Mouse (Mus musculus) megakaryocyte, embryonic 14.5 days (primary cell): ENCODE measurements around the gene Gprc5a. TPM values are rescaled to one million over a fixed set of nuclear protein-coding genes. Genes with fewer than 3 reads are reported as not detected.

ENCODE experiments used
- H3K27me3 ChIP-seq: replicated peaks from 2 replicates; pipeline ENCODE3; 2012; ENCODE audit warnings: inconsistent platforms
- H3K36me3 ChIP-seq: replicated peaks from 2 replicates; pipeline ENCODE3; 2012; ENCODE audit warnings: low read length, inconsistent platforms, mixed read lengths
- H3K4me1 ChIP-seq: 2 replicates; pipeline ENCODE4 v1.6.1; 2012; ENCODE audit warnings: inconsistent platforms
- H3K4me3 ChIP-seq: replicated peaks from 2 replicates; pipeline ENCODE3; 2012; ENCODE audit warnings: moderate library complexity, mild to moderate bottlenecking, inconsistent platforms
- H3K9me3 ChIP-seq: 2 replicates; pipeline ENCODE4 v1.6.1; 2012; ENCODE audit warnings: inconsistent platforms
- FLI1 ChIP-seq: IDR thresholded peaks from 2 replicates; pipeline ENCODE4 v1.6.1; 2012; ENCODE audit warnings: low read length, inconsistent platforms, mixed read lengths
- GATA1 ChIP-seq: IDR thresholded peaks from 3 replicates; pipeline ENCODE4 v1.6.1; 2012; ENCODE audit warnings: mixed read lengths, low read length, inconsistent platforms, borderline replicate concordance
- polyA plus RNA-seq: library from polyadenylated mRNA; stranded (reverse); fragments of >175 nt; gene quantifications from 2 replicates; pipeline ENCODE4 v1.2.3, GENCODE M21; 2012; ENCODE audit warnings: low replicate concordance; ENCODE audit not compliant: insufficient read depth

The Gprc5a gene
- not detected in 2 replicates for polyA plus RNA-seq

DNA sequence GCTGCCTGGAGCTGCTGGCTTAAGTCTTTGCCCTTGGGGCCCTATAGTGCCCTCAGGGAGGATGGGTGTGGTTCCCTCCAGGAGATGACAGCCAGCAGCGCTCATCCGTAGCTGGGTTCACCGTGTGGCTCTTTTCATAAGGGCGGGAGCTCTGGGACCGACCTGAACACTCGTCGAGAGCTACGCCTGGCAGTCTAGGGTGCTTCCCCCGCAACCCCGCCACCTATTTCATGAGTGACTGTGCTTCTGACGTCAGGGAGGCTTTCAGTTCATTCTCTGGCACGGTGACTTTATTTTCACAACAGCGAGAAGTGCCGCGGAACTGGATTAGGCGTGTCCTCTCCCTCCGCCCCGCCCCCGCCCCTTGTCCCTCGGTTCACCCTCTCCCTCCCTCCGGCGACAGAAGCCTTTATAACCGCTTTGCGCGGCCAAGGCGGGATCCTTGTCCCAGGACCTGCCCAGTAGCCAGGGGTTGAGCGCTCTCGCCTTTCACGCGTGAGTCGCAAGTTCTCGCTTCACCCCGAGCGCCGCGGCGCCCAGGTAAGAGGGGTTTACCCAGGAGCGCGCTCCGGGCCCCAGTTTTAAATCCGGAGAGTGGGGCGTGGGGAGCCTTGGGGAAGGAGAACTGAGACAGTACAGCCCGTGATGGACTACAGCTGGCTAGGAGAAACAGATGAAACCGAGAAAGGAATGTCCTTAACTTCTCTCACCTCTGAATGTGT lies at the start of gene Gprc5a:
Gene Gprc5a, plus strand, starts transcription at position 416 of the 722 bp plus-strand sequence.
- TF ChIP-seq FLI1 (no peak), GATA1 (no peak)
- peak within 1 kb of the TSS; percentile 90 for H3K4me3 ChIP-seq
- no peaks in the 10 kb centered on the region for H3K36me3 ChIP-seq
- H3K9me3 ChIP-seq: no peaks in the 10 kb centered on the region
- H3K27me3 ChIP-seq: peaks cover 56% of the 10 kb centered on the region
- H3K4me1 ChIP-seq: peaks cover 14% of the 10 kb centered on the region

DNA sequence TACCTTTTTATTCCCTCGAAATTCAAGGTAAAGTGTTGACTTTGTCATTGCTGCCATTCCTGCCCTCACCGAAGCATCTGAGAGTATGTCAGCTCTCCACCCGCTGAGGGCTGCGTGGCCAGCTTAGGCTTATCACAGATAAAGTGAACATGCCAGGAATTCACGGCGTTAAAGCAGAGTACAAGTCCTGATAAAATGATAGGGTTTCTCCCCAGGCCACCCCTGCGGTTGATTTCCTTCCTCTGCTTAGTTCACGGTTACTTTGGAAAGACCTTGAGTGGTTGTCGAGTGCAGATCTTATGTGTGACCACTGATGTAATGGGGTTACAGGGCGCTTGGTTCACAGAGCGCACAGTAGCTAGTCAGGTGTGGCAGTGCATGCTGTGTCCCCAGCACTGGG lies 48.2 kb upstream of the Gprc5a start:
- Histone ChIP-seq H3K4me3 (no peak overlapping the region), H3K9me3 (no peaks in the 10 kb centered on the region), H3K27me3 (no peaks in the 10 kb centered on the region), H3K4me1 (peaks cover 10% of the 10 kb centered on the region), H3K36me3 (peaks cover 91% of the 10 kb centered on the region)
- no peak for TF ChIP-seq FLI1

DNA sequence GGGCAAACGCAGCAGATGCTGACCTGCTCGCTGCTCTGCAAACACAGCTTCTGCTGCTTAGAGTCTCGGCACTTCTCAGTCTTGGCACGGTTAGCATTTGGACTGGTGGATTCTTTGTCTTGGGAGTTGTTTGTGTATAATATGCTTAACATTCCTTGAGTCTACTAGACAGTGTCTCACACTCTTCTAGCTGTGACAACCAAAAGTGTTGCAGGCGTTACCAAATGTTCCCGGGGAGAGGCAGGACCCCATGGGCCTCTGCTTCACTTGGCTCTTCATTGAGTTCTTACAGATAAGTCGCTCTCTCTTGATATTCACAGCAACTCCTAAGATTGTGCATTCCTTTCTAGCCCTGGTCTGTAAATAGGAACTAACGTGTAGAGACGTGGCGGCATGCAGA lies 45.9 kb upstream of the Gprc5a start:
- no peak for TF ChIP-seq FLI1
- no peak for TF ChIP-seq GATA1
- H3K4me3 ChIP-seq: no peak overlapping the region
- peaks cover 14% of the 10 kb centered on the region for H3K4me1 ChIP-seq
- no peaks in the 10 kb centered on the region for H3K27me3 ChIP-seq
- H3K9me3 ChIP-seq: no peaks in the 10 kb centered on the region
- H3K36me3 ChIP-seq: peaks cover 99% of the 10 kb centered on the region

DNA sequence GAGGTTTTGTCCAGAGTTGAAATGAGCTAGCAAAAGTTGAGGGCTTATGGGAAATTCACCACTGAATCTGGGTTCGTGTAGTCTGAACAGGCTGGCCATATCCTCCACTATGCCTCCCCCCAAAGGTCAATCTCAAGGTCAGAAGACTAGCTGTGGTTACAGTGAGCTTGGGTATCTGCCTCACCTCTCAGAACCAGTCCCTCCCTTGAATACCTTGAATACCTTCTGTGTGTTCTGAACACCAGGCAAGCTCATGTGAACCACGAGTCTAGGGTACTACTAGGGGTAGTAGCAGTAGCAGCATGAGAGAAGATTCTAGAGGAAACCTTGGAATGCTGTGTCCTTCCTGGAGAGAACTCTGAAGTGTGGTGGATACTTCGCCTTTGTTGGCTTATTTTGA lies 43.8 kb upstream of the Gprc5a start:
- Histone ChIP-seq H3K9me3 (no peaks in the 10 kb centered on the region), H3K27me3 (no peaks in the 10 kb centered on the region), H3K36me3 (peaks cover 86% of the 10 kb centered on the region), H3K4me3 (no peak overlapping the region), H3K4me1 (peaks cover 29% of the 10 kb centered on the region)
- TF ChIP-seq GATA1: no peak
- no peak for TF ChIP-seq FLI1

DNA sequence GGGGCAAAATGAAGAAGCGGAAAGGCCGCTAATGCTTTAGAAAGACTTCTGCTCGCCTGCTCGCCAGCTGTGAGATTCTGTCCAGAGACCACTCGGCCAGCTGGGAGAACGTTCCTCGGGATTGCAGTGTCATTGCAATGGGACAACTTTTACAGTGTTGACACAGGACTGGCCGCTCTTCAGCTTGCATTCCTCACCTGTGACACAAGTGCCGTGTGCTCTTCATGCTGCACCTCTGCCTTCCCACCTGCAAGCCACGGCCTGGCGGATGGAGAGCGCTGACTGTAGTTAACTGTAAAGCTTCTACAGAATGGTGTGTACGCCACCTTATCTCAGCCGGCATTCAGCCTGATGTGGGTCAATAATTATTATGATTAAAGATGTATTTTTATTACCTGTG lies 42.1 kb upstream of the Gprc5a start:
- H3K27me3 ChIP-seq: no peaks in the 10 kb centered on the region
- H3K4me1 ChIP-seq: peaks cover 33% of the 10 kb centered on the region
- H3K4me3 ChIP-seq: no peak overlapping the region
- TF ChIP-seq FLI1 (no peak), GATA1 (no peak)
- H3K9me3 ChIP-seq: no peaks in the 10 kb centered on the region
- peaks cover 69% of the 10 kb centered on the region for H3K36me3 ChIP-seq

DNA sequence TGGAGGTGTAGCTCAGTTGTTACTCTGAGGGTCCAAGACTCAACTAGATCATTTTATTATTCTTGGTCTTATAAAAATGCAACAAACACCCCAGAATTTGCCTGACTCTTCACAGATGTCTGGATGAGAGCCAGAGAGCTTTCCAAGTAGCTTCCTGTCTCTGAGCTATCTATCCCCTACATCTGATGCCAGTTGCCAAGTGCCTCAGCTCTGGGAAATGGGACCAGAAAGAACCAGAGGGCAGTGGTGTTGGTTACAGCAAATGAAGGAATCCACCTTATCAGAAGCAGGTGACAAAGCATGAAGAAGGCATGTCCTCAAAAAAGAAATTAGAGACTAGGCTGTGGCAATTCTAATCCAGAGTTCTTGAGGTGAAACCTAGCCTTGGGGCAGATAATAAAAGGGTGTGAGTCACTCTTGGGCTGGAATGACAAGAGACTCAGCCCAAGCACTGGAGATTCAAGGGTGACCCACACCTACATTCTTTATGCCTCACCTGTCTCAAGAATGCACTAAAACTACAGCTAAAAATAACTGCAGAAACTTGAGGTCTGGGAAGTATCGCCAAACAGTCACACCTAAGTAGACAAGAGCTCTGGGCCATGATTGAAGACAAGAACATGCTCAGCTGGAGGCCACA lies 40.5 kb upstream of the Gprc5a start:
- TF ChIP-seq GATA1 (no peak), FLI1 (no peak)
- Histone ChIP-seq H3K4me1 (peaks cover 33% of the 10 kb centered on the region), H3K9me3 (no peaks in the 10 kb centered on the region), H3K36me3 (peaks cover 54% of the 10 kb centered on the region), H3K27me3 (no peaks in the 10 kb centered on the region), H3K4me3 (no peak overlapping the region)

DNA sequence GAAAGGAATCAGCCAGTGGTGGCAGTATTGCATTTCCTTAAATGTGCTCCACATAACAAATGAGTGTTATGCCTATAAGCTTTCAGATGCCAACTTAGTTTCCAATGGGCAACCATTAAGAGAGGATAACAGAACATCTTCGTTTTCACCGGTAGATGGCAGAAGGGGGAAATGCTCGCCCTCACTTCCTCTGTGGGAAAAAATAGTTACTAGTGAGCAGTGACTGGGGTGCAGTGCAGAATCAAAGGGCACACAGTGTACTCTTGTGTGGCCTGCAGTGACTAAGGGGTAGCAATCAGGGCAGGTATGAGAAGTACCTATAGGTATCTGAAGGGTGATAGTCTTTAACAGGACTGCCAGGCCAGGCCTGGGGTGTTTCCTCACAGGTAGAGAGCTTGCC lies 39.2 kb upstream of the Gprc5a start:
- H3K4me1 ChIP-seq: peaks cover 33% of the 10 kb centered on the region
- H3K4me3 ChIP-seq: no peak overlapping the region
- peaks cover 40% of the 10 kb centered on the region for H3K36me3 ChIP-seq
- H3K27me3 ChIP-seq: peaks cover 3% of the 10 kb centered on the region
- no peaks in the 10 kb centered on the region for H3K9me3 ChIP-seq
- TF ChIP-seq FLI1 (no peak), GATA1 (no peak)

DNA sequence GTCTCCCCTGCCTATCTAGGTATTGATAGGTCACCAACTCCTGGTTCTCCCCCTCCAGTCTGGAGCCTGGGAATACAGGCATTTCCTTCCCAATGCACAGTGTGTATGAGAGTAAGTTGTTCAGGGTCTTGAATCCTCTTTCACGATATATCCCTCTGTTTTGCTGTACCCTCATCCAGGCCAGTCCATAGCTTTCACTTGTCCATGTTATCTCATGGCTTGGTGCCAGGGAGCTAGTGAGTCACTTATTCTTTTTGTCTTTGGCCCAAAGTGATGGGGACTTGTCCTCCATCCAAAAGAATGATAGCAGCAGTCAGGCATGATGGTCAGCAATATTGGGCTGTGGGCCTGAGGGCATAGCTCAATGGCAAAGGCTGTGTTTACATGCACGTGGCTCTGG lies 38.7 kb upstream of the Gprc5a start:
- no peak for TF ChIP-seq GATA1
- no peak for TF ChIP-seq FLI1
- H3K36me3 ChIP-seq: peaks cover 35% of the 10 kb centered on the region
- H3K9me3 ChIP-seq: no peaks in the 10 kb centered on the region
- peaks cover 33% of the 10 kb centered on the region for H3K4me1 ChIP-seq
- H3K4me3 ChIP-seq: no peak overlapping the region
- peaks cover 6% of the 10 kb centered on the region for H3K27me3 ChIP-seq

DNA sequence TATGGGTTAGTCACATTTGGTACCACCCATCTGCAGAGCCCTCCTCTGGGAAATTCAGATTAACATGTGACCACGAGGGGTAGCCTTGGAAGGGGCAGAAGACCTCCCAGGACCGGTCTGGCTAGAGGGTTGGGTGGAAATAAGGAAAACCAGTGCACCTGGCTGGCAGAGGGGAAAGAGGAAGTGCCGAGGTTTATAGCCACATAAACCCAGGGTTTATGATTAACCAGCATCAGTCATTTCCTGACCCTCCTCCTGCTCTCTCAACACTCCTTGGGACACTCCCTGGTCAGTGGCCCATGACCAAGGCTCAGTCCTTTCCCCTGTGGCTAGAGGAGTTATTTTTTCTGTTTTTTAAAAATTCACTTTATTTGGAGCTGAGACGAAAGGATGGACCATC lies 36.2 kb upstream of the Gprc5a start:
- Histone ChIP-seq H3K4me3 (no peak overlapping the region), H3K27me3 (peaks cover 16% of the 10 kb centered on the region), H3K36me3 (peaks cover 11% of the 10 kb centered on the region), H3K4me1 (peaks cover 31% of the 10 kb centered on the region), H3K9me3 (no peaks in the 10 kb centered on the region)
- TF ChIP-seq FLI1 (no peak), GATA1 (no peak)

DNA sequence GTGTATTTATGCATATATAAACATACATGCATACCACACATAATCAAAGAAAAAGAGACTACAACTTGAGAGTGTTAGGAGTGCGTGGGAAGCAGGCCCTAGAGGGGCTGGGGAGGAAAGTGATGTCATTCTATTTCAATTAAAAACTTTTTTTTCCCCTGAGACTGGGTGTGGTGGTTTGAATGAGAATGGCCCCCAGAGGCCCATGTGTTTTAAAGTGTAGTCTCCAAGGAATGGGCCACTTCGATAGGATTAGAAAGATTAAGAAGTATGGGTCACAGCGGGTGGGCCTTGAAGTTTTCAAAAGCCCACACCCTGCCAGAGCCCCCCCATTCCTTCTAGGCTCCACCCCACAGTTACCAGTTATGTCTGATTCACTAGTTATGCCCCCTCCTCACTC lies 26.8 kb upstream of the Gprc5a start:
- peaks cover 18% of the 10 kb centered on the region for H3K9me3 ChIP-seq
- peaks cover 35% of the 10 kb centered on the region for H3K27me3 ChIP-seq
- H3K36me3 ChIP-seq: no peaks in the 10 kb centered on the region
- H3K4me1 ChIP-seq: peaks cover 9% of the 10 kb centered on the region; the same call in 1 of the 2 replicates
- TF ChIP-seq GATA1 (no peak), FLI1 (no peak)
- H3K4me3 ChIP-seq: no peak overlapping the region
